Mouse (Mus musculus): ENCODE data around the gene Sh3gl1. TPM values are rescaled to one million over a fixed set of nuclear protein-coding genes. Genes with fewer than 3 reads are reported as not detected.

Sh3gl1 gene
- total and polyA plus RNA-seq, 3 experiments = 41.0 to 78.4 TPM; not detected in 1

GRCm38 (mm10) chr17:56038583-56039261 lies 2.3 kb upstream of the Sh3gl1 start:
- H3K4me3 ChIP-seq (ENCODE audit: control insufficient read depth in 1 of 2, insufficient read depth in 1 of 2, low read depth in 2 of 2, low read length in 2 of 2) = peak overlapping the region; percentile 8 to 44
- H3K27ac ChIP-seq (ENCODE audit: control insufficient read depth, low read depth, low read length) = peak overlapping the region; percentile 88
- H3K4me1 ChIP-seq (ENCODE audit: control insufficient read depth in 1 of 2, insufficient read depth in 2 of 2, low read length in 2 of 2) = peaks cover 6 to 35% of the 10 kb centered on the region in 2 experiments
- H3K27me3 ChIP-seq (ENCODE audit: control insufficient read depth in 1 of 2, insufficient read depth in 2 of 2, low read length in 2 of 2) = no peaks in the 10 kb centered on the region
- TF ChIP-seq CHD2 (IDR thresholded peaks at IDR 0.05; ENCODE audit: low read length) = no peak
- no peak for TF ChIP-seq TCF12 (IDR thresholded peaks at IDR 0.05; ENCODE audit: low read depth, low read length)
- peak; percentile 41; the same call in 1 of the 2 replicates for TF ChIP-seq TBP (IDR thresholded peaks at IDR 0.05; ENCODE audit: low read depth, low read length)
- TF ChIP-seq MXI1 (IDR thresholded peaks at IDR 0.05; ENCODE audit: low read depth, low read length) = peak; percentile 62
- TF ChIP-seq E2F4 (IDR thresholded peaks at IDR 0.05; ENCODE audit: borderline replicate concordance, low read depth, low read length) = 0 out of 2 replicates have a peak, but pooled peaks have one; percentile 9
- TF ChIP-seq NELFE (IDR thresholded peaks at IDR 0.05; ENCODE audit: low read depth, low read length) = peak; percentile 29; the same call in 1 of the 2 replicates
- 0 out of 2 replicates have a peak, but pooled peaks have one; percentile 0 for TF ChIP-seq ETS1 (IDR thresholded peaks at IDR 0.05; ENCODE audit: low read depth, low read length)
- TF ChIP-seq POLR2A (IDR thresholded peaks at IDR 0.05; ENCODE audit: control insufficient read depth in 1 of 2, insufficient read depth in 1 of 2, low read depth in 1 of 2, low read length in 2 of 2, poor library complexity in 1 of 2) = peak in 1 of 2 experiments; percentile 25; a peak in 1 of 4 replicates
- TF ChIP-seq TAL1 (IDR thresholded peaks at IDR 0.05; ENCODE audit: low read length) = no peak
- TF ChIP-seq MAX (IDR thresholded peaks at IDR 0.05; ENCODE audit: low read length) = peak; percentile 31; the same call in 1 of the 2 replicates
- TF ChIP-seq SIN3A (IDR thresholded peaks at IDR 0.05; ENCODE audit: low read length) = peak; percentile 55; the same call in 1 of the 2 replicates
- no peak for TF ChIP-seq CTCF (IDR thresholded peaks at IDR 0.05 in 2 of 3, conservative IDR thresholded peaks at IDR 0.05 in 1 of 3; ENCODE audit: control insufficient read depth in 1 of 3, insufficient read depth in 1 of 3, low read depth in 2 of 3, low read length in 3 of 3, poor library complexity in 1 of 3, severe bottlenecking in 1 of 3)
- peaks cover 60% of the 10 kb centered on the region for H3K79me2 ChIP-seq (ENCODE audit: control insufficient read depth, insufficient read depth, low read length, poor library complexity)
- H3K9me3 ChIP-seq (replicated peaks; ENCODE audit: insufficient read depth, low read length) = no peaks in the 10 kb centered on the region
- H3K9ac ChIP-seq (ENCODE audit: control insufficient read depth, low read depth, low read length, poor library complexity, severe bottlenecking) = peak overlapping the region; percentile 73
- peak; percentile 84 for DNase-seq (ENCODE audit: low read depth, low spot score)
- H3K36me3 ChIP-seq (ENCODE audit: control insufficient read depth in 1 of 2, insufficient read depth in 2 of 2, low read length in 2 of 2) = peaks cover 4 to 38% of the 10 kb centered on the region in 2 experiments

GRCm38 (mm10) chr17:56036901-56037287 lies 459 bp upstream of the Sh3gl1 start:
- H3K79me2 ChIP-seq (ENCODE audit: control insufficient read depth, insufficient read depth, low read length, poor library complexity) = peaks cover 60% of the 10 kb centered on the region
- H3K9me3 ChIP-seq (replicated peaks; ENCODE audit: insufficient read depth, low read length) = no peaks in the 10 kb centered on the region
- peak overlapping the region; percentile 48 for H3K27ac ChIP-seq (ENCODE audit: control insufficient read depth, low read depth, low read length)
- peak overlapping the region; percentile 60 to 77 for H3K4me3 ChIP-seq (ENCODE audit: control insufficient read depth in 1 of 2, insufficient read depth in 1 of 2, low read depth in 2 of 2, low read length in 2 of 2)
- peaks cover 0 to 45% of the 10 kb centered on the region in 2 experiments; a peak in 2 of 4 replicates for H3K36me3 ChIP-seq (ENCODE audit: control insufficient read depth in 1 of 2, insufficient read depth in 2 of 2, low read length in 2 of 2)
- peaks cover 11 to 35% of the 10 kb centered on the region in 2 experiments for H3K4me1 ChIP-seq (ENCODE audit: control insufficient read depth in 1 of 2, insufficient read depth in 2 of 2, low read length in 2 of 2)
- H3K27me3 ChIP-seq (ENCODE audit: control insufficient read depth in 1 of 2, insufficient read depth in 2 of 2, low read length in 2 of 2) = no peaks in the 10 kb centered on the region
- no peak for DNase-seq (ENCODE audit: low read depth, low spot score)
- TF ChIP-seq RCOR1 (IDR thresholded peaks at IDR 0.05; ENCODE audit: low read depth, low read length) (peak; percentile 1; the same call in 1 of the 2 replicates), CHD1 (IDR thresholded peaks at IDR 0.05; ENCODE audit: low read depth, low read length) (no peak), POLR2A (IDR thresholded peaks at IDR 0.05; ENCODE audit: control insufficient read depth in 1 of 2, insufficient read depth in 1 of 2, low read depth in 1 of 2, low read length in 2 of 2, poor library complexity in 1 of 2) (no peak; a peak in 1 of 4 replicates), POLR2AphosphoS2 (IDR thresholded peaks at IDR 0.05; ENCODE audit: low read length) (no peak)
- H3K9ac ChIP-seq (ENCODE audit: control insufficient read depth, low read depth, low read length, poor library complexity, severe bottlenecking) = peak overlapping the region; percentile 85
